Mouse (Mus musculus): Measurements from ENCODE around the gene Rbpj.
"Not testable (repeated sequence)": the region's sequence is repeated elsewhere in the genome, so short reads cannot be mapped to it uniquely, and the experiment has no call there.

Gene Rbpj

DNA sequence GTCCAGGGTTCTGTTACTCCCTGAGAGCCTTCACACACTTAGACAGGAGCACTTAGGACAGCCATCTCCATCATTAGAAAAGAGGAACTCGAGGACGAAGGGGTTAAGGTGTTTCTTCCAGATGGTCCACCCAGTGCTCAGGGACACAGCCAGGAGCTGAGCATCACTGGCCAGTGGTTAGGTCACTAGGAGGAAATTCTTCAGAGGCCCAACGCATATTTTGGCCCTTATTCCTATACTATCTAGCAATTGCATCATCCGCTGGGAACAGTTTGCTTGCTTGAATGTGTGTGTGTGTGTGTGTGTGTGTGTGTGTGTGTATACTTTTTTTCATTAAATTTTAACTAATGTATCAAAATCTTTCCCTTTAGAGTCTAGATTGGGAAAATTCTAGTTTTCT is 45.5 kb downstream of the Rbpj start:
- DNase-seq (ENCODE audit: low spot score): no peak

DNA sequence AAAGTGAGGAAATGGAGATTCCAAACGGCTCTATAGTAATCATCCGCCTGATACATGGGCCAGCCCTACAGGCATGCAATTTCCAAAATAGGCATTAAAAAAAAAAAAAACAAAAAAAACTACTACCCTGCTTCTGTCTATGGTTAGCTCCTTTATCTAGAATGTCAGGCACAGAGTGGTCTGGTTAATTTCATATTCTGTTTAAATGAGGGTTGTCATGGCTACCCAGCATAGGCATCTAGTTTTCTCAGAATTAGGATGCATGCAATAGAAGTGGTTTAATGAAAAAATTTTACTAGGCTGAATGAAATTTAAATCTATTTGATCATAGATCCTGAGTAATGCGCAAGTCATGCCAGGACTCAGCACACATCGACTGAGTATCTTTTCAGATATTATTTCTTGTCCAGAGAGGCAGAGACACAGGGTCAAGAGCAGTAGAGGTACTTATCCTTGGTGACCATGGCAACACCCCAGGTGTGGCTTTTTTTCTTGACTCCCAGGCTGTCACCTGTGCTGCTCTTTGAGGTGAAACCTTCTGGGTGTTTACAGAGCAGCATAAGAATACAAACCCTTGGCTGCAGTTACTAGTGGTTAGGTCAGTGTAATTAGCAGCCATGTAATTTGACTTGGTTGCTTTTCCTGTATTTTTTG is 49.1 kb downstream of the Rbpj start:
- no peak for DNase-seq (ENCODE audit: low spot score)

DNA sequence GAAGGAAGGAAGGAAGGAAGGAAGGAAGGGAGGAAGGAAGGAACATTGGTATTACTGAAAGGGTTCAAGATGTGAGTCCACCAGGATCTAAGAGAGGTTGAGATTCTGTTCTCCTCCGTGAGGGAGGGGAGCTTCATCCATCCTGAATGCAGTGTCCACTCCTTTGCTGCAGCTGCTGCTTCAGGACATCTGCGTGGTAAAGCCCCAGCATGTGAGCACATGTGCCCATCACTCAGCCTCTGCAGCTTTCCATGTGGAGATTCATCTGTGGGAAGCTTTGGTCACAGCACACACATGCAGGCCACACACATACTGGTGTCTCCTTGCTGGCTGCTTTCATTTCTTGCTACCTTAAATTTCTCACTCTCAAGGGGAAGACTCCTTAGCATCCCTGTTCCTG is 50.5 kb downstream of the Rbpj start:
- no peak for DNase-seq (ENCODE audit: low spot score)

DNA sequence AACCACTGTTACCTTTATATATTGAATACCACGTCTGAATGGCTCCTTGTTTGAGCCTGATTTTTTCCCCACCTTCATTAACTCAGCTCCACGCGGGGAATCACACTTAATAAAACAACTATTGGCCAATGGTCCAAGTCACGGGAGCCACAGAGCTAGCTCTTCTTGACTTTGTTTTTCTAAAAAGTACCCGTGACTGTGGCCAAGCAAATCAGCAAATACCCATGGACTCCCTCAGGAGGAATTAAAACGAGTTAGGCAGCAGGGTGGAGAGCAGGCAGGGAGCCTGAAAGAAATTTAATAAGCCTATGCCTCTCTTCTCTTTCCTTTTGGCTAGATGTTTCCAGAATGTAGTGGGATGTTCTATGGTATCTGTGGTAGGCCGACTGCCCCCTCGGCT is 51.9 kb downstream of the Rbpj start:
- no peak for DNase-seq (ENCODE audit: low spot score)

- no peak for DNase-seq (ENCODE audit: low spot score)
These were observed 53.2 kb downstream of the Rbpj start for GRCm38 (mm10) chr5:53519131-53519530.

DNA sequence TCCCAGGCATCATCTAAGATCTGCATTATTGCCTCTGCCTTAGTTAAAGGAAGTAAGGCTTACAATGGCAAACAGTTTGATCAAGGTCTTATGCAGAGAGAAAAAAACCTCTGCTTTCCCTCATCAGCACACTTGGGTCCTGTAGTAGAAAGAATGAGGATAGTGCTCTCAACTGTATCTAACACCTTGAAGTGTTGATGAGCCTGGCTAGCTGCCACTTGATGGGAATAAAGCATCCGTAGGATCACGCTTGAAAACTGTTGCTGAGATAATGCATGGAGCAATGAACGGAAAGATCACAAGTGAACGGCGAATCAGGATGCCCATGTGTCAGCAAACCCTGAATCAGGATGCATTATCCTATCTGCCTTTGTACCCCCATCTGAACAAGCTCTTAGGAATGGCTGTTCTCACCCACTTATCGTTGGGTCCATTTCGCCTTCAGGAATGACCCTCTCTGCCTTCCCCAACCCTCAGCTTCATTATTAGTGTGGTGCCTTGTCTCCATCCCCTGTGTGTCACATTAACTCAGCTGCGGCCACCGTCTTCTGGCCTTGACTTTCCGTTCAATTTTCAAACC is 54.1 kb downstream of the Rbpj start:
- DNase-seq (ENCODE audit: low spot score): no peak

- no peak for DNase-seq (ENCODE audit: low spot score)
These were observed 57.1 kb downstream of the Rbpj start for GRCm38 (mm10) chr5:53523046-53523445.

GRCm38 (mm10) chr5:53524162-53524561 is 58.2 kb downstream of the Rbpj start:
- DNase-seq (ENCODE audit: low spot score): no peak

- no peak for DNase-seq (ENCODE audit: low spot score)
These were observed 58.9 kb downstream of the Rbpj start for GRCm38 (mm10) chr5:53524831-53525230.

GRCm38 (mm10) chr5:53525305-53526069 is 59.5 kb downstream of the Rbpj start:
- peak; percentile 42 for DNase-seq (ENCODE audit: low spot score)

DNA sequence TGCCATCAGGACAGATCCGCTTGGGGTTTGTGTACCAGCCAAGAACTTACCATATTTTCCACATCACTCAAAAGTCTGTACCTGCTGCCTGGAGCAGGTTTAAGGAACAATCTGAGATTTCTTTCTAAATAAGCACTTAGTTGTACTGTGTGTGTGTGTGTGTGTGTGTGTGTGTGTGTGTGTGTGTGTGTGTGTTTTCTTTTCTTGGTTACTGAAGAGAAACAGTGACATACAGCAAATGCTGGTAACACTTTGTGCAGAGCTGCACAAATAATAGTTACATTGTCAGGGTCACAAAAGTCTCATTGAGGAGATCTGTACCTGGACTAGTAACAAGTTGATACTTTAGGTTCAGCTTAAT is 60.1 kb downstream of the Rbpj start:
- DNase-seq (ENCODE audit: low spot score): no peak

DNA sequence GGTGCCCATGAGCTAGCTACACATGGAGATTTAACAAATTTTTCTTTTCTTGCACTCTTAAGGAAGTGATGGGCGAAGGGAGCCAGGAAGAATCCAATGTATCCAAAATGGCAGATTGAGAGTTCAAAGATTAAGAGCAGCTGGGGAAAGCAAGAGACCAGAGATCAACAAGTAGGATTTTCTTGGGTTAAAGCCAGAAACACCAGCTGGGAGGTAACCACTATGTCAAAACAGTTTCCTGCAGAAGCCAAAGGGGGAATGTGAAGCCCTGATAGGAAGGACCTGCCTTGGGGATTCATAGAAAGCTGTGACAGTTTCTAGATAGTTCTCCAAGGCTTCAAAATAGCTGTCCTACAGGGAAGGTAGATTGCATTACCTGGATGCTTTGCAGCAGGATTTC is 63.9 kb downstream of the Rbpj start:
- no peak for DNase-seq (ENCODE audit: low spot score)

DNA sequence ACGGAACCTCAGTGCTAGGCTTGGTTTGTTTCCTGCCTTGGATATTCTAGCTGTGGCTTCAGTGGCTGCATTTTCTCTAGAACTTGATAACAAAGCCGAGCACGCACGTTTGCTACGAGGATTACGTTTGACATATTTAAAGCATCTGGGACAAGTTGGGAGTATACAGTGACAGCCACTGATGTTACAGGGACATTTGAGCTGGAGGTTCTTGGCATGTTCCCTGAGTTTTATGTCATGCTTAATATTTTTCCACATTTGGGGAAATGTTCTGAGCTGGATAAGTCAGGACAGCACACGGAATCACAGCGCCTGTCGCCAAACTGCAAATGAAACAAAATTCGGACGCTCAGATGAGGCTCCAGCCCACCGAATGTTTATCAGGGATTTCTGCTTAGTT is 69.1 kb downstream of the Rbpj start:
- no peak for DNase-seq (ENCODE audit: low spot score)

DNA sequence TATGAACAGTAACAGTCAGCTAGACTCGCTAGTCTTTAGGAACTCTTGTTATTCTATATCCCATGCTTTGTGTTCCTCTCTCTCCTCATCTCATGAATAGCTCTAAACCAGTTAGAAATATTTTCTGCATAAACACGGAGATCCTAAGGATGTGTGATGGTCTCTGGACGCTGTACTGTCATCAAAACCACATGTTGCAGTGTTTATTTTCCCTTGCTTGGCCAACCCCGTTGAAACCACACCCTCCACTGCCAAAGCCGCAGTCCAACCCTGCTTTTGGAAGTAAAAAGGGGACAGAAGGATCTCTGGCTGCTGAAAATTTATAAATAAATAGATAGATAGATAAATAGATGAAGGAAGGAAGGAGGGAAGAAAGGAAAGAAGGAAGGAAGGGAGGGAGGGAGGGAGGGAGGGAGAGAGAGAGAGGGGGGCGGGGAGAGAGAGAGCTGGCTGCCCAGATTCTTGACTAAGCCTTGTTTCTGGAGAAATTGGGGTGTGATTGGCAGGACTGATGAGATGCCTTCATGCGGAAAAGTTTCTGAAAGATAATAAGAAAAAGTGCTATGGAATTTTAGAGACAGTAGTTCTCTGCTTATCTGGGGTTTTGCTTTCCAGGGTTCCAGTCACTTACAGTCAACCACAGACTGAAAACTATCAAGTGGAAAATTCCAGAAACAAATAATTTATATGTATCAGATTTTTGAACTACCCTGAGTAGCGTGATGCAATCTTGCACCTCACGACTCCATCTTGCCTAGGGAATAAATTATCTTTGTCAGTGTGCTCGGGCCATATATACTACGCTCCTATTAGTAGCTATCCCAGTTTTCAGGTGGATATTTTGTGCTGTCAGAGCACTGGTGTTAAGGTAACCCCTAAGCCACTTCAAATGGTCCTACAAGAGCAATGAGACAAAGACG is 70.9 kb downstream of the Rbpj start:
- DNase-seq (ENCODE audit: low spot score): no peak

DNA sequence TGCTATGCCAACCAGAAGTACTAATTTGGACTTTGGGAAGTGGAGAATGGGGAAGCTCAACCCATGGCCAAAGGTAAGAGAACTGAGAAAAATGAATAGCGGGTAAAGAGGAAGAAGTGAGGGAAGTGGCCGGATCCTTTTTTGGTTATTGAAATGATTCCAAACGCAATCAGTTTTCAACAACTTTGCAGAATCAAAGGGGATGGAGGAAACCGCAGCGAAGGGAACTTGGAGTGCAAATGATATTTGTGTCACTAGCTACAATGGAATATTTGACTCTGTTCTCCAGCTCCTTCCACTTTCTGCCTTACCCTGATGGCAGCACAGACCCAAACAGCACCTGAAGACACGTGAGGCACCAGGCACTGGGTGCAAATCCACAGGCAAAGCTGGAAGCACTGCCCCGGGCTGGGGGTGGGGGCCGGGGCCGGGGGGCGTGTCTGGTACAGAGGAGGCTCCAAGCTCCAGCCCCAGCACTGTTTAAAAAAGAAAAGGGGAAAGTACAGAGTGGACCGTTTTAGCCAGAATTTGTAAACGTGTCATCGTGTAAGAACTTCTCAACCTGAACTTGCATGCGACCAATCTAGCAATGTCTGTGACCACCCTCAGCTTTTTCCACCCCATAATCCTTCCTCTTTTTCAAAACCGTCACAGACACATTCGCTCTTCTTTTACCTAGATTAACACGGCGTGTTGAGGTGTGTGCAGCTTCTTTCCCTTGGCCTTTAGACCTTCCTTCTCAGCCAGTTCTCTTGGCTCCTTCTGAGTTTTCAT is 74.1 kb downstream of the Rbpj start:
- DNase-seq (ENCODE audit: low spot score): no peak

GRCm38 (mm10) chr5:53542073-53542472 is 76.1 kb downstream of the Rbpj start:
- peak; percentile 42 for DNase-seq (ENCODE audit: low spot score)

GRCm38 (mm10) chr5:53543399-53543798 is 77.4 kb downstream of the Rbpj start:
- no peak for DNase-seq (ENCODE audit: low spot score)

DNA sequence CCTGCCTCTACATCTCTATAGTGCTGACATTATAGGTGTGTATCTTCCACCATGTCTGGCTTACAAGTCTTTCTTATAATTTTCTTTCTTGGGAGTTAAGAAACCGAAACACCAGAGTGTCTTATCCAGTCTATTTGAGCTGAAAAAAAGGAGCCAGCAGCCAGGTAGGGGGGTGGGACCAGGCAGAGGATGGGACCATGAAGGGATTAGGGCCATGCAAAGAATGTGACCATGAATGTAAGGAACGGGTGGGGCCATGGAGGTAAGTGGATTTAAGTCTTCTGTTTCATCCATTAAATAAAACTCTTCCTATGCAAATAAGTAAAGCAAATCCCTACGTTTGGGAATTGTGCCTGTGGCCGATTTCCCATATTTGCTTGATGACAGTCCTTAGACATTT is 78.0 kb downstream of the Rbpj start:
- DNase-seq (ENCODE audit: low spot score): no peak

GRCm38 (mm10) chr5:53546440-53546839 is 80.5 kb downstream of the Rbpj start:
- no peak for DNase-seq (ENCODE audit: low spot score)

- no peak for DNase-seq (ENCODE audit: low spot score)
These were observed 81.1 kb downstream of the Rbpj start for GRCm38 (mm10) chr5:53546979-53547472.

- DNase-seq (ENCODE audit: low spot score): not testable (repeated sequence)
These were observed 84.4 kb downstream of the Rbpj start for GRCm38 (mm10) chr5:53550329-53550728.

Measured in embryo, embryonic 10 days (tissue).